Mouse (Mus musculus): ENCODE results near the gene Shld2.
"Not testable (repeated sequence)": the region's sequence is repeated elsewhere in the genome, so short reads cannot be mapped to it uniquely, and the experiment has no call there.

The Shld2 gene

GRCm38 (mm10) chr14:34280798-34281197 is 29.5 kb downstream of the Shld2 start:
- no peak for DNase-seq (ENCODE audit: low spot score in 2 of 2)

GRCm38 (mm10) chr14:34279726-34280125 is 30.6 kb downstream of the Shld2 start:
- no peak for DNase-seq (ENCODE audit: low spot score in 2 of 2)

GRCm38 (mm10) chr14:34275225-34275624 is 35.1 kb downstream of the Shld2 start:
- DNase-seq (ENCODE audit: low spot score in 2 of 2) = no peak

GRCm38 (mm10) chr14:34274141-34274540 is 36.2 kb downstream of the Shld2 start:
- DNase-seq (ENCODE audit: low spot score in 2 of 2) = no peak

- no peak for DNase-seq (ENCODE audit: low spot score in 2 of 2)
These were observed 37.0 kb downstream of the Shld2 start for GRCm38 (mm10) chr14:34273280-34273679.

GRCm38 (mm10) chr14:34268046-34268445 is 42.2 kb downstream of the Shld2 start:
- no peak for DNase-seq (ENCODE audit: low spot score in 2 of 2)

- DNase-seq (ENCODE audit: low spot score in 2 of 2) = not testable (repeated sequence)
These were observed 51.8 kb downstream of the Shld2 start for GRCm38 (mm10) chr14:34258525-34258924.

GRCm38 (mm10) chr14:34253261-34253660 is 57.0 kb downstream of the Shld2 start:
- no peak for DNase-seq (ENCODE audit: low spot score in 2 of 2)

- no peak for DNase-seq (ENCODE audit: low spot score in 2 of 2)
These were observed 57.7 kb downstream of the Shld2 start for GRCm38 (mm10) chr14:34252470-34253145.

- no peak for DNase-seq (ENCODE audit: low spot score in 2 of 2)
These were observed 69.6 kb downstream of the Shld2 start for GRCm38 (mm10) chr14:34240676-34241075.

GRCm38 (mm10) chr14:34240263-34240662 is 70.0 kb downstream of the Shld2 start:
- DNase-seq (ENCODE audit: low spot score in 2 of 2) = no peak

- peak in 1 of 2 experiments; percentile 38 for DNase-seq (ENCODE audit: low spot score in 2 of 2)
These were observed 75.5 kb downstream of the Shld2 start for GRCm38 (mm10) chr14:34234630-34235380.

GRCm38 (mm10) chr14:34233846-34234245 is 76.4 kb downstream of the Shld2 start:
- no peak for DNase-seq (ENCODE audit: low spot score in 2 of 2)

GRCm38 (mm10) chr14:34232866-34233680 is 77.2 kb downstream of the Shld2 start:
- no peak for DNase-seq (ENCODE audit: low spot score in 2 of 2)

- no peak for DNase-seq (ENCODE audit: low spot score in 2 of 2)
These were observed 78.0 kb downstream of the Shld2 start for GRCm38 (mm10) chr14:34232340-34232739.

- DNase-seq (ENCODE audit: low spot score in 2 of 2) = no peak
These were observed 81.3 kb downstream of the Shld2 start for GRCm38 (mm10) chr14:34228830-34229506.

- no peak for DNase-seq (ENCODE audit: low spot score in 2 of 2)
These were observed 82.3 kb downstream of the Shld2 start for GRCm38 (mm10) chr14:34227981-34228380.

- no peak for DNase-seq (ENCODE audit: low spot score in 2 of 2)
These were observed 83.7 kb downstream of the Shld2 start for GRCm38 (mm10) chr14:34226566-34226965.

GRCm38 (mm10) chr14:34225986-34226385 is 84.3 kb downstream of the Shld2 start:
- DNase-seq (ENCODE audit: low spot score in 2 of 2) = no peak

- no peak for DNase-seq (ENCODE audit: low spot score in 2 of 2)
These were observed 86.9 kb downstream of the Shld2 start for GRCm38 (mm10) chr14:34223362-34223898.

- DNase-seq (ENCODE audit: low spot score in 2 of 2) = no peak
These were observed 88.7 kb downstream of the Shld2 start for GRCm38 (mm10) chr14:34221416-34222077.
